Mouse (Mus musculus) erythroid progenitor cell, adult 5-6 weeks (primary cell): Measurements from ENCODE around the gene Rerg. TPM values are rescaled to one million over a fixed set of nuclear protein-coding genes. Genes with fewer than 3 reads are reported as not detected.

Experiments
- ATAC-seq: replicated peaks from 2 replicates; pipeline ENCODE4 v1.8.0; 2016; ENCODE audit warnings: moderate number of reproducible peaks, mild to moderate bottlenecking, moderate TSS enrichment, inconsistent platforms; ENCODE audit not compliant: poor library complexity, low FRiP score, severe bottlenecking
- total RNA-seq, 2 experiments: library from RNA; stranded (forward) in 1 of 2; stranded (reverse) in 1 of 2; fragments of 150-400 nt in 1 of 2; fragments of 186-747, 209-891 nt in 1 of 2; gene quantifications; 2 replicates each; pipeline versions ENCODE4 v1.2.3 to v1.2.4; 2015 to 2017; ENCODE audit warnings: low replicate concordance in 2 of 2

Gene Rerg
- total RNA-seq, 2 experiments from 2014 or later, result not detected

- no peak for ATAC-seq
These were observed 75.8 kb downstream of the Rerg start for GRCm38 (mm10) chr6:137094475-137094874.

GRCm38 (mm10) chr6:137088469-137088868, 81.8 kb downstream of the Rerg start:
- ATAC-seq, result no peak

GRCm38 (mm10) chr6:137087956-137088355, 82.3 kb downstream of the Rerg start:
- ATAC-seq, result no peak

- ATAC-seq, result no peak
These were observed 82.8 kb downstream of the Rerg start for GRCm38 (mm10) chr6:137087470-137087869.

- no peak for ATAC-seq
These were observed 90.6 kb downstream of the Rerg start for GRCm38 (mm10) chr6:137079701-137080100.

- no peak for ATAC-seq
These were observed 93.6 kb downstream of the Rerg start for GRCm38 (mm10) chr6:137076731-137077130.

- ATAC-seq, result no peak
These were observed 94.1 kb downstream of the Rerg start for GRCm38 (mm10) chr6:137076225-137076624.

- no peak for ATAC-seq
These were observed 98.0 kb downstream of the Rerg start for GRCm38 (mm10) chr6:137072256-137072655.

GRCm38 (mm10) chr6:137071466-137071865, 98.8 kb downstream of the Rerg start:
- ATAC-seq, result no peak

- no peak for ATAC-seq
These were observed 104.8 kb downstream of the Rerg start for GRCm38 (mm10) chr6:137065506-137065905.

- no peak for ATAC-seq
These were observed 105.5 kb downstream of the Rerg start for GRCm38 (mm10) chr6:137064786-137065185.

GRCm38 (mm10) chr6:137063239-137063940, 106.9 kb downstream of the Rerg start:
- no peak for ATAC-seq

- ATAC-seq, result no peak
These were observed 108.3 kb downstream of the Rerg start for GRCm38 (mm10) chr6:137061880-137062531.

GRCm38 (mm10) chr6:137060595-137060994, 109.7 kb downstream of the Rerg start:
- no peak for ATAC-seq

- ATAC-seq, result no peak
These were observed 112.0 kb downstream of the Rerg start for GRCm38 (mm10) chr6:137058257-137058656.

- ATAC-seq, result no peak
These were observed 116.2 kb downstream of the Rerg start for GRCm38 (mm10) chr6:137054073-137054472.

- ATAC-seq, result no peak
These were observed 116.8 kb downstream of the Rerg start for GRCm38 (mm10) chr6:137053464-137053863.

- no peak for ATAC-seq
These were observed 117.3 kb downstream of the Rerg start for GRCm38 (mm10) chr6:137053006-137053405.

GRCm38 (mm10) chr6:137047036-137047435, 123.3 kb downstream of the Rerg start:
- ATAC-seq, result no peak

GRCm38 (mm10) chr6:137045011-137045504, 125.2 kb downstream of the Rerg start:
- ATAC-seq, result no peak
